Comparison of ENCODE assay signal across 9 mouse cellular contexts in genomic region chr2:62573753-62574159, GRCm38 (mm10). TPM values are rescaled to one million over a fixed set of nuclear protein-coding genes. Genes with fewer than 3 reads are reported as not detected.
DNase-seq lines count a peak whose midpoint lies in the region; ATAC-seq lines count a peak whose summit lies in the region.
"Had no signal": no experiment of that assay in that cellular context is flagged by ENCODE, and none has a peak within 500 bp of the region (broad histone marks: within the 10 kb centered on the region; RNA-seq: fewer than 3 reads in every experiment).

Gene Fap, minus strand, starts transcription at chr2:62574075.

- no peak within 1 kb of the TSS for H3K4me2 ChIP-seq in forebrain, embryonic 15.5 days (replicated peaks)
- peak within 1 kb of the TSS; percentile 39 for H3K4me2 ChIP-seq in intestine, embryonic 16.5 days (ENCODE audit: low read depth, low read length)
- no peak within 1 kb of the TSS for H3K4me2 ChIP-seq in forebrain, embryonic 13.5 days

- H3K4me1 ChIP-seq in forebrain, embryonic 10.5 days = 0 out of 2 replicates have a peak, but pooled peaks cover 4% of the 10 kb centered on the region
- no peaks in the 10 kb centered on the region for H3K4me1 ChIP-seq in forebrain, embryonic 15.5 days
- no peaks in the 10 kb centered on the region for H3K4me1 ChIP-seq in intestine, embryonic 16.5 days (ENCODE audit: control insufficient read depth, insufficient read depth, low read length)
- no peaks in the 10 kb centered on the region for H3K4me1 ChIP-seq in forebrain, embryonic 13.5 days

- DNase-seq in forebrain, embryonic 10.5 days (ENCODE audit: extremely low spot score, low spot score) = no peak
- peak; percentile 28 for DNase-seq in 3T3-L1 (ENCODE audit: low read depth, low spot score)
- DNase-seq in gastrocnemius, adult 18-20 months (ENCODE audit: low spot score) = peak; percentile 64
- no peak for DNase-seq in urinary bladder, adult 2 months (ENCODE audit: low spot score)

- no peak within 1 kb of the TSS for H3K9ac ChIP-seq in forebrain, embryonic 15.5 days (replicated peaks)
- peak within 1 kb of the TSS; percentile 56 for H3K9ac ChIP-seq in intestine, embryonic 16.5 days (ENCODE audit: low read depth, low read length)
- H3K9ac ChIP-seq in forebrain, embryonic 13.5 days = no peak within 1 kb of the TSS

- H3K27ac ChIP-seq in forebrain, embryonic 10.5 days = peak within 1 kb of the TSS; percentile 71
- no peak within 1 kb of the TSS for H3K27ac ChIP-seq in forebrain, embryonic 15.5 days (replicated peaks)
- peak within 1 kb of the TSS; percentile 76 for H3K27ac ChIP-seq in intestine, embryonic 16.5 days (ENCODE audit: low read length)
- H3K27ac ChIP-seq in forebrain, embryonic 13.5 days = no peak within 1 kb of the TSS

- no peak for ATAC-seq in forebrain, embryonic 15.5 days (replicated peaks)
- peak; percentile 44; the same call in 1 of the 2 replicates for ATAC-seq in intestine, embryonic 16.5 days
- no peak for ATAC-seq in activated CD4-positive, CD25-positive, alpha-beta regulatory T cell, adult 4 months
- no peak for ATAC-seq in forebrain, embryonic 13.5 days

- no peaks in the 10 kb centered on the region for H3K36me3 ChIP-seq in forebrain, embryonic 10.5 days (replicated peaks)
- H3K36me3 ChIP-seq in forebrain, embryonic 15.5 days = no peaks in the 10 kb centered on the region
- no peaks in the 10 kb centered on the region for H3K36me3 ChIP-seq in intestine, embryonic 16.5 days (ENCODE audit: control insufficient read depth, insufficient read depth, low read length)
- H3K36me3 ChIP-seq in forebrain, embryonic 13.5 days (ENCODE audit: poor library complexity, severe bottlenecking) = no peaks in the 10 kb centered on the region

- H3K27me3 ChIP-seq in forebrain, embryonic 10.5 days (ENCODE audit: poor library complexity, severe bottlenecking) = no peaks in the 10 kb centered on the region
- H3K27me3 ChIP-seq in forebrain, embryonic 15.5 days = no peaks in the 10 kb centered on the region
- H3K27me3 ChIP-seq in intestine, embryonic 16.5 days (replicated peaks; ENCODE audit: control insufficient read depth, insufficient read depth, low read length) = no peaks in the 10 kb centered on the region
- no peaks in the 10 kb centered on the region for H3K27me3 ChIP-seq in forebrain, embryonic 13.5 days

- no peaks in the 10 kb centered on the region for H3K9me3 ChIP-seq in forebrain, embryonic 10.5 days
- no peaks in the 10 kb centered on the region for H3K9me3 ChIP-seq in forebrain, embryonic 15.5 days
- H3K9me3 ChIP-seq in intestine, embryonic 16.5 days (ENCODE audit: control insufficient read depth, low read length) = no peaks in the 10 kb centered on the region
- no peaks in the 10 kb centered on the region for H3K9me3 ChIP-seq in forebrain, embryonic 13.5 days (replicated peaks)

- H3K4me3 ChIP-seq in forebrain, embryonic 10.5 days = peak within 1 kb of the TSS; percentile 28
- H3K4me3 ChIP-seq in forebrain, embryonic 15.5 days = no peak within 1 kb of the TSS
- H3K4me3 ChIP-seq in intestine, embryonic 16.5 days (ENCODE audit: low read length) = peak within 1 kb of the TSS; percentile 33
- no peak within 1 kb of the TSS for H3K4me3 ChIP-seq in forebrain, embryonic 13.5 days

- 69% methylated on average over 12 of the region's 12 CpGs for WGBS in forebrain, embryonic 10.5 days
- WGBS in forebrain, embryonic 15.5 days = 93% methylated on average over 12 of the region's 12 CpGs
- WGBS in intestine, embryonic 16.5 days = 61% methylated on average over 12 of the region's 12 CpGs
- 81% methylated on average over 12 of the region's 12 CpGs for WGBS in forebrain, embryonic 13.5 days

RNA-seq across cellular contexts. Expression of gene Fap, which starts in this region (rescaled TPM):
- polyA plus RNA-seq in forebrain, embryonic 10.5 days (2016; fragmentation: Nextera tagmentation; extraction: Ambion mirVana) = 5.4 and 7.1 TPM in 2 replicates
- polyA plus RNA-seq in forebrain, embryonic 15.5 days (2015; fragmentation: Nextera tagmentation; extraction: Ambion mirVana) = 0.74 and 0.84 TPM in 2 replicates
- total RNA-seq in gastrocnemius, adult 18-20 months (2021) = 1 to 10 TPM; 3.4 to 3.7 TPM
- 10.0 and 10.5 TPM in 2 replicates for polyA plus RNA-seq in intestine, embryonic 16.5 days (2015; fragmentation: Nextera tagmentation; extraction: Ambion mirVana)
- under 1 TPM in 1 of 2 experiments, not detected in 1; 0.24 TPM for polyA plus RNA-seq in activated CD4-positive, CD25-positive, alpha-beta regulatory T cell, adult 4 months (2017; shearing (Covaris generic))
- polyA plus RNA-seq in forebrain, embryonic 13.5 days (2015; fragmentation: Nextera tagmentation; extraction: Ambion mirVana) = 0.32 and 0.50 TPM in 2 replicates
- 1.8 and 1.9 TPM in 2 replicates for polyA plus RNA-seq in urinary bladder, adult 2 months (2012; rRNA removed)
- polyA plus RNA-seq: C2C12 had no signal

Comparison
In these comparisons a context has a peak if more than half of its experiments do, and no peak if none do; other contexts are left out.
1. H3K27ac ChIP-seq: peak in forebrain, embryonic 10.5 days (single experiment) and intestine, embryonic 16.5 days (single experiment); none in forebrain, embryonic 15.5 days (single experiment) and forebrain, embryonic 13.5 days (single experiment).
2. H3K4me3 ChIP-seq: peak in forebrain, embryonic 10.5 days (single experiment) and intestine, embryonic 16.5 days (single experiment); none in forebrain, embryonic 15.5 days (single experiment) and forebrain, embryonic 13.5 days (single experiment).
3. DNase-seq: peak in 3T3-L1 (single experiment) and gastrocnemius, adult 18-20 months (single experiment); none in forebrain, embryonic 10.5 days (single experiment) and urinary bladder, adult 2 months (single experiment).